19 mouse cellular contexts compared by ENCODE assay signal in genomic region chr16:21848847-21849246, GRCm38 (mm10). TPM values are rescaled to one million over a fixed set of nuclear protein-coding genes. Genes with fewer than 3 reads are reported as not detected.
"Had no signal": no experiment of that assay in that cellular context is flagged by ENCODE, and none has a peak within 500 bp of the region (broad histone marks: within the 10 kb centered on the region; RNA-seq: fewer than 3 reads in every experiment).

No protein-coding gene starts in this region.

- H3K36me3 ChIP-seq: liver, embryonic 12.5 days; lung, embryonic 15.5 days; midbrain, embryonic 13.5 days; midbrain, embryonic 15.5 days; stomach, embryonic 15.5 days had no signal

- H3K27ac ChIP-seq: liver, embryonic 12.5 days; liver, embryonic 14.5 days; lung, embryonic 15.5 days; macrophage; midbrain, embryonic 13.5 days; midbrain, embryonic 15.5 days; stomach, embryonic 15.5 days; stomach, postnatal 0 days had no signal

- H3K4me3 ChIP-seq: liver, embryonic 12.5 days; lung, embryonic 15.5 days; megakaryocyte, embryonic 14.5 days; midbrain, embryonic 13.5 days; midbrain, embryonic 15.5 days; stomach, embryonic 15.5 days had no signal

- H3K27me3 ChIP-seq: lung, embryonic 15.5 days; midbrain, embryonic 13.5 days; midbrain, embryonic 15.5 days; stomach, embryonic 15.5 days had no signal

- H3K4me2 ChIP-seq: liver, embryonic 12.5 days; lung, embryonic 15.5 days; midbrain, embryonic 11.5 days; midbrain, embryonic 13.5 days; midbrain, embryonic 15.5 days; stomach, embryonic 15.5 days had no signal

- H3K9ac ChIP-seq: liver, embryonic 12.5 days; liver, embryonic 14.5 days; lung, embryonic 15.5 days; midbrain, embryonic 13.5 days; midbrain, embryonic 15.5 days; stomach, embryonic 15.5 days had no signal

- ATAC-seq: liver, embryonic 12.5 days; lung, postnatal 0 days; midbrain, embryonic 13.5 days; midbrain, embryonic 15.5 days had no signal

- H3K9me3 ChIP-seq: liver, embryonic 12.5 days; lung, embryonic 15.5 days; megakaryocyte, embryonic 14.5 days; midbrain, embryonic 13.5 days; midbrain, embryonic 15.5 days; stomach, embryonic 15.5 days had no signal

- DNase-seq: lung, adult 2 months; lung, postnatal 14 days; lung, postnatal 36 days; right cerebral cortex, postnatal 14 days; thymus, adult 2 months; thymus, postnatal 25 days; thymus, postnatal 4 days had no signal

- H3K4me1 ChIP-seq: lung, embryonic 15.5 days; stomach, embryonic 15.5 days had no signal

RNA-seq across cellular contexts. Expression of gene Map3k13, which starts 54.7 kb away (rescaled TPM):
- total RNA-seq: monocyte, adult 5-6 weeks had no signal
